Mouse (Mus musculus) G1E (cell line): ENCODE measurements around the gene Gna12.

ENCODE experiments used
- CTCF ChIP-seq: IDR thresholded peaks from 2 replicates; pipeline ENCODE4 v1.5.1; 2012; ENCODE audit warnings: low read depth, low read length, inconsistent platforms, mixed read lengths
- GATA1 ChIP-seq: IDR thresholded peaks from 2 replicates; pipeline ENCODE4 v1.6.1; 2012; ENCODE audit warnings: borderline replicate concordance, low read length, inconsistent platforms, mixed read lengths
- POLR2AphosphoS5 ChIP-seq: IDR thresholded peaks from 2 replicates; pipeline ENCODE4 v1.6.1; 2012; ENCODE audit warnings: low read depth, low read length, inconsistent platforms; ENCODE audit not compliant: insufficient replicate concordance

GRCm38 (mm10) chr5:140752041-140752440, 78.2 kb downstream of the Gna12 start:
- no peak for TF ChIP-seq CTCF
- TF ChIP-seq GATA1 = no peak
- TF ChIP-seq POLR2AphosphoS5 = no peak
